Mouse (Mus musculus) common myeloid progenitor, adult 5-6 weeks (primary cell): ENCODE measurements around the gene Akr1c20. TPM values are rescaled to one million over a fixed set of nuclear protein-coding genes. Genes with fewer than 3 reads are reported as not detected.

Experiments
- ATAC-seq: replicated peaks from 2 replicates; pipeline ENCODE4 v1.8.0; 2016; ENCODE audit warnings: low read depth, mild to moderate bottlenecking, moderate TSS enrichment, inconsistent platforms; ENCODE audit not compliant: poor library complexity, severe bottlenecking
- total RNA-seq: library from RNA; stranded (forward); fragments of 200-1000, 187-1606 nt; gene quantifications from 2 replicates; pipeline ENCODE4 v1.2.3, GENCODE M21; 2017

Gene Akr1c20
- not detected in 2 replicates for total RNA-seq

DNA sequence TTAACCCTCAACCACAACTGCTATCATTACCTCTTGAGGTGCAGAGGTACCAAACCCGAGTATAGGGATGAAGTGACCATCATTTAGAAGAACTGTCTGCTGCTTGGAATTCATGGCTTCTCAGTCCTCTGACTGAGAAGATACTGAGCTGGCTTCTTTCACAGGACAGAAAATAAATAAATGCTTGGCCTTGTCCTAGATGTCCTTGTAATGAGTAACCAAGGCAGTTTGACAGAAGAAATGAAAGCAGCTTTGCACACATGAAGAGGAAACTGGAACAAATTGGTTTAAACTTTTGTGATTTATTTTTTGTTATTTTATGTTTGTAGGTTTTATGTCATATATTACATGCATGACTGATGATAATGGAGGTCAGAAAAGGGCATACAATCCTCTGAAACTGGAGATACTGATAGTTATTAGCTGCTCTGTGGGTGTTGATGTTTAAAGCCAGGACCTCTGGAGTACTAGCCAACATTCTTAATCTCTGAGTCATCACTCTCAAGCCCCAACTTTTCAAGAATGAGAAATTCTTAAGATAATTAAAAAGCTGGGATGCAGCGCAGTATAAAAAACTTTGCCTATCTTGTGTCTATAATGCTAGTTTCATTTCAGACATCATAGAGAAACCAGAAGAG, at the start of gene Akr1c20:
TSS of gene Akr1c20 (minus strand) at position 145 of the 638 bp plus-strand sequence.
- ATAC-seq: no peak

DNA sequence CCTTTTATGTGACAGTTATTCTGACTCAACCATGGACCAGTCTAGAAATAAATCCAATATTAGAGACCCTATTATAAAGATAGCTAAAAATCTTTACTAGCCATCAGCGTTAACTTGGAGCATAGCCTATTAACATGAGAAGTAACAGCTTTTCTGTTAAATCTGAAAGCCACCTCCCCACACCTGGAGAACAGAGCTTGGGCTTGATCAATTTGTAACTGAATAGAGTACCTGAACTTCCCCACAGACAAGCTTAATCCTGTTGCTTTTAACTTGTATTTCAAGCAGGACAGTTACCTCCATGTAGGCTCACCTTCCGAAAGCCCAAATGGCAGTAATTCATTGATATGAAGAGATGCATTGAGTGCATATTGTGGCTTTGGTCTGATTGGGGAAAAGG, 42.9 kb upstream of the Akr1c20 start:
- no peak for ATAC-seq

DNA sequence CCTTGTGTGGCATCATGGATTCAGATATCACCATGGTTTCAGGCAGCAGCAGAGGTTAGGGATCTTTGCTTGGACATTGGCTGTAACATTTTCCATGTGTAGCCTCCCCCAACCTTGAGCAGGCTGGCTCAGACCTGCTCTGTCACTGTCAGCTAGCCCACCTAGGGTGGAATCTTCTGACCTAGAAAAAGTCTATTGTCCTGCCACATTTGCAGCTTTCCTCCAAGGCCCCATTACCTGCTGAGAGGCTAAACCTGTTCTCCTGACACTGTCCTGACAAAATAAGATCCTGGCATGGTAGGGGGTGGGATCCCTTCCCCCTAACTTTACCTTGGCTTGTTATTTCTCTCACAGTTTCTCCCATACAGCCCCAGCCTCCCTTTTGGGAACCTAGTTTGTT, 37.4 kb upstream of the Akr1c20 start:
- no peak for ATAC-seq

DNA sequence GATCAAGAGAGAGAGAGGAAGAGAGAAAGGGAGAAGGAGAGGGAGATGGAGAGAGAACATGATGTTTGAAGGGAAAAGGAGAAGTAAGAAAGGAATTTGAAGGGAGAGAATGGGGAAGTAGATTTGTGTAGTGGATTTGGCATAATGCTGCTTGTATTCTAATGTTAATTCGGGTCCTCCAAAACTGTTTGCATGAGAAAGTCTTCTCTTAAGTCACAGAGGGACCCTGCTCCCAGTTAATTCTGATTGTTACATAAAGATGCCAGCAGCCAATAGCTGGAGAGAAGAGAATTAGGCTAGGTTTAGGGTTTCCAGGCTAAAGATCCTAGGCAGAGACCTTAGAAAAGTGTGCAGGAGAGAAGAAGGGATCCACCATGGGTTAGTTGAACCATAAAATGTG, 36.0 kb upstream of the Akr1c20 start:
- ATAC-seq: no peak

DNA sequence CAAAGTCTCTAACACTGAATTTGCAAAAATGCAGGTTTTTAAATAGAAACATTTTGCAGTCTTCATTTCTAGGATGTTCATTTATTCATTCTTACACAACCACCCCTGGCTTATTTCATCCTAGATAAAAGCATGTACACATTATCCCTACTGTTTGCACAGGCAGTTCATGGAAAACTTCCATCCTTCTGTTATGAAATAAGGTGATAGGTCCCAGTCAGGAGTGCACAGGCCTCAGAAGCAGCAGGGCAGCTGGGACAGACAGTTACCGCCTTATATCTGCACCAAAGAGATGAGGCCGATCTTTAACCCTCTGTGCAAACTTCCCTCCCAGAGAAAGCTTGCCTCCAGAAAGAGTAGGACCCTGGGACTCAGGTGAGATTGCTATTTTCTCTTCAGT, 8.3 kb downstream of the Akr1c20 start:
- no peak for ATAC-seq

DNA sequence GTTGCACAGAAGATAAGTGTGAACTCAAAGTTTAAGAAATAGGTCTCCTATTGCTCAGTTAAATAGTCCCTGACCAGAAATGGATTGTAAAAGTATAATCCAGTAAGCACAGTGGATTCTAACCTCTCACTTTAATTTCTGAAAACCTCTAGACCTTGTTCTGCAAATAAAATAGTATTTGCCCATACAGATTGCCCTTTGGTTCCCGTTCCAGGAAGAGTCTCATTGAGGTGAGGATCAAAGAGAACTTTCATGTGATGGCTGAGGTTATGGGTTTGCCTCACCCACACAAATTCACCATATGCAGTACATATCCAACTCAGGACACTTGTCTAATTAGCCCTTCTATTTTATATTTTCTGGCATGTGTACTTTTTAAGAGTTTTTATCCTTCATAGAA, 55.2 kb downstream of the Akr1c20 start:
- ATAC-seq: no peak

DNA sequence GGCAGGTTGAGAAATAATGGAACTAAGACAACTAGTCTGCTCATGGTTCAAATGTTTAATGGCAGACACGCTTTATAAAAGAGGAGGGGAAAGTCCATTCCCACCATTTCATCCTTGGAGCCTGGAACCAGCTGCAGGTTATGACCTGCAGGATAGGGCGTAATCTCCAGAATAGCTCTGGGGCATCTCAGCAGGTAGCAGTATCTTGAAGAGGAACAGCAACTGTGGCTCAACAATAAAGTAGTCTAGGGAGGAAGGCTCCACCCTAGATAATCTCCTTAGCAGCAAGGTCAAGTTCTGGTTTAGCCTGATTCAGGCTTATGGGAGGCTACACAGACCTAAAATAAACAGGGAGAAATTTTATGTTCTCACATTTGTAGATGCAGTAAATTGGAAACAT, 57.5 kb downstream of the Akr1c20 start:
- ATAC-seq: no peak

Other genes starting within 250 kb of the Akr1c20 start
- 3.9 and 6.8 TPM in 2 replicates for gene Akr1c12, start 243.9 kb downstream of the Akr1c20 start, total RNA-seq
- gene Akr1c6, start 89.0 kb downstream of the Akr1c20 start, total RNA-seq: not detected in 2 replicates
- not detected in 2 replicates for gene Akr1c21, start 50.7 kb upstream of the Akr1c20 start, total RNA-seq
- gene Akr1e1, start 85.8 kb upstream of the Akr1c20 start, total RNA-seq: 15.5 and 25.6 TPM in 2 replicates